Mouse (Mus musculus) erythroblast, embryonic 14.5 days (primary cell): ENCODE data around the gene Rbm6.

Experiments
- GATA1 ChIP-seq: IDR thresholded peaks from 2 replicates; pipeline ENCODE4 v1.6.1; 2012; ENCODE audit warnings: low read length, inconsistent platforms, mixed read lengths
- TAL1 ChIP-seq: IDR thresholded peaks from 3 replicates; pipeline ENCODE4 v1.6.1; 2012; ENCODE audit warnings: low read length, inconsistent platforms, mixed read lengths

DNA sequence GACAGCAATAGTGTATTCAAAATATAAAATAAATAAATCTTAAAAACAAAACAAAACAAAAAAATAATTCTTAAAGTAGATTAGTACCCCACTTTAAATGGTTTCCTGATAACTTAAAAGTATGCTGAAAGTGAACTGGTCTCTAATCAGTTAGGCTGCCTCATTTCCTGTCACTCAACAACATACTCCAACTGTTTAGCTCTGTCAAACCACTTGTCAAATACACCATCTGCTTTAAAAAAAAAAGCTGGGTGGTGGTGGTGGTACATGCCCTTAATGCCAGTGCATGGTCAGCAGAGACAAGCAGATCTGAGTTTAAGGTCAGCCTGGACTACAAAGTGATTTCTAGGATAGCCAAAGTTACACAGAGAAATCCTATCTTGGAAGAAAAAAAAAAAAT is 96.2 kb downstream of the Rbm6 start:
- no peak for TF ChIP-seq GATA1
- no peak for TF ChIP-seq TAL1
